Comparison of ENCODE assay signal across 7 mouse cellular contexts in the genomic region with DNA sequence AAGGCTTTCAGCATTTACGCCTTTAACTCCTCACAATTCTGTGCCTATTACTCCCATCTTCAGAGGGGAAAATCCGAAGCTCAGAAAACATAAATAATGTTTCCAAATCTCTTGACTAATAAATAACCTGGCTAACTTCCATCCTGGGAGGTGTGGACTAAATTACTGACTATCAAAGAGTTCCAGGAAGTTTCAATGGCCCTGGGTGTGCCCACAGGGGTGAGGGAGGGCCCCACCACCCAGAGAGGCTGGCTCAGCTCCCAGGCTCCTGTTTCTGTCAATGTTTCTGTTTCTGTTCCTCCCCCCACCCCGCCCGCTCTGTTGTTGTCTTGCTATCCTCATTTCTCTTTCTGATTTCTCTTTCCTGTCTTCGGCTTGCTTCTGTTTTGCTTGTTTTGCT.
A peak's percentile ranks its signal among the peaks of the same experiment; 100 is the strongest.
DNase-seq lines count a peak whose midpoint lies in the region.

No protein-coding gene starts in this region.

- peak; percentile 17 for DNase-seq in thymus, postnatal 4 days
- DNase-seq in thymus, postnatal 0 days (ENCODE audit: low spot score): no peak
- DNase-seq in gastrocnemius, postnatal 14 days: peak; percentile 54
- peak; percentile 80 for DNase-seq in kidney, adult 9 months
- peak; percentile 27 for DNase-seq in ovary, postnatal 14 days (ENCODE audit: low spot score)
- no peak for DNase-seq in cerebellum, postnatal 36 days
- no peak for DNase-seq in MN1 (ENCODE audit: low spot score)

- intact Hi-C loops in gastrocnemius, postnatal 14 days (cut with DNase I; ENCODE audit: low total_unique reads): no loop called here

Comparison
In these comparisons a context has a peak if more than half of its experiments do, and no peak if none do; other contexts are left out.
1. DNase-seq: peak in thymus, postnatal 4 days (single experiment), gastrocnemius, postnatal 14 days (single experiment), kidney, adult 9 months (single experiment) and ovary, postnatal 14 days (single experiment); none in thymus, postnatal 0 days (single experiment), cerebellum, postnatal 36 days (0 of 2) and MN1 (single experiment).